Mouse (Mus musculus) heart, postnatal 0 days (tissue): ENCODE measurements around the gene Hes2. TPM values are rescaled to one million over a fixed set of nuclear protein-coding genes. Genes with fewer than 3 reads are reported as not detected.
A peak's percentile ranks its signal among the peaks of the same experiment; 100 is the strongest.

Source experiments
- ATAC-seq: fragments of 200-750 bp; cut with Nextera tagmentation; 2 replicates; pipeline ENCODE4 v1.8.0; 2017; ENCODE audit warnings: low read depth, moderate number of reproducible peaks, moderate library complexity; ENCODE audit not compliant: insufficient read depth
- DNase-seq: peaks from one replicate; pipeline ENCODE4 v3.0.0-alpha.2; 2016; ENCODE audit warnings: low spot score
- H3K27ac ChIP-seq: fragments of 300-500 bp; sonication (generic); 2 replicates; pipeline ENCODE4 v1.5.1; 2014; ENCODE audit warnings: low read depth, mild to moderate bottlenecking
- H3K27me3 ChIP-seq: fragments of 300-500 bp; sonication (generic); 2 replicates; pipeline ENCODE4 v1.6.1; 2014; ENCODE audit warnings: low read length, mixed read lengths; ENCODE audit not compliant: control insufficient read depth, insufficient read depth
- H3K36me3 ChIP-seq: fragments of 300-500 bp; sonication (generic); replicated peaks from 2 replicates; pipeline ENCODE4 v1.6.1; 2014; ENCODE audit warnings: low read length, mixed read lengths; ENCODE audit not compliant: control insufficient read depth, insufficient read depth
- H3K4me1 ChIP-seq: fragments of 300-500 bp; sonication (generic); 2 replicates; pipeline ENCODE4 v1.6.1; 2014; ENCODE audit warnings: antibody characterized with exemption; ENCODE audit not compliant: control insufficient read depth, insufficient read depth
- H3K4me2 ChIP-seq: fragments of 300-500 bp; sonication (generic); 2 replicates; pipeline ENCODE4 v1.6.1; 2014; ENCODE audit warnings: low read depth, mild to moderate bottlenecking, low read length, moderate library complexity
- H3K4me3 ChIP-seq: fragments of 300-500 bp; sonication (generic); 2 replicates; pipeline ENCODE4 v1.5.1; 2014; ENCODE audit warnings: low read depth, low read length
- H3K9ac ChIP-seq: fragments of 300-500 bp; sonication (generic); replicated peaks from 2 replicates; pipeline ENCODE4 v1.6.1; 2014; ENCODE audit warnings: low read depth, low read length, mixed read lengths
- H3K9me3 ChIP-seq: fragments of 300-500 bp; sonication (generic); replicated peaks from 2 replicates; pipeline ENCODE4 v1.6.1; 2016; ENCODE audit warnings: low read length; ENCODE audit not compliant: control insufficient read depth
- CTCF ChIP-seq: IDR thresholded peaks from 2 replicates; pipeline ENCODE4 v1.5.1; 2016; ENCODE audit warnings: antibody characterized with exemption, control low read depth, low read depth
- EP300 ChIP-seq: IDR thresholded peaks from 2 replicates; pipeline ENCODE4 v1.6.1; 2016; ENCODE audit warnings: antibody characterized with exemption, low read depth
- WGBS: fragments of 180-500 bp; shearing (Covaris S2); extraction: QIAGEN DNeasy Blood & Tissue Kit; methylation state at CpG from one replicate; pipeline ENCODE4 v1.1.7; 2014; 5-methylcytosine and 5-hydroxymethylcytosine counted together
- polyA plus RNA-seq: library from polyadenylated mRNA; unstranded; fragments of >200 nt; fragmentation: Nextera tagmentation; extraction: Ambion mirVana; gene quantifications from 2 replicates; pipeline ENCODE4 v1.2.1, GENCODE M21; 2015
- total RNA-seq: library from RNA; depleted of rRNA; stranded (reverse); fragments of >200 nt; gene quantifications from 2 replicates; pipeline ENCODE4 v1.2.3, GENCODE M21; 2014; ENCODE audit warnings: low replicate concordance

Gene Hes2
- total and polyA plus RNA-seq, 2 experiments from 2014 or later = not detected

DNA sequence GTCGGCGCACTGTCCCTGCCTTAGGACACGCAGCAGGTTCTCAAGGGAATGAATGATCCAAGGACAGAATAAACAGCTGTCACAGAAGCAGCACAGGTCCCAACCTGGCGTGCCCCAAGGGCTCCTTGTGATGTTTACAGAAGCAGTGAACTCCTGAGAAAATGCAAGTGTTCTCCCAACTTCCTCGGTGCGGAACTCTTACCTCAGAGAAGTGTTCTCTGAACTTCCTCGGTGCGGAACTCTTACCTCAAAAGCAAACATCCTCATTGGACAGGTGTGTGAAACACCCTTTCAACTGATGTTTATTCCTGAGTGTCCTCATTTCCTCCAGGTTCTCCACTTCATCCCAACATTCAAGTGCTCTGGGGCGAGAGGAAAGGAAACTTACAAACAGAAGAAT lies 15.3 kb downstream of the Hes2 start:
- DNase-seq = no peak
- Histone ChIP-seq H3K27me3 (no peaks in the 10 kb centered on the region), H3K4me3 (no peak overlapping the region), H3K27ac (no peak overlapping the region), H3K4me1 (peaks cover 12% of the 10 kb centered on the region), H3K9me3 (no peaks in the 10 kb centered on the region), H3K36me3 (no peaks in the 10 kb centered on the region), H3K9ac (no peak overlapping the region), H3K4me2 (no peak overlapping the region)
- TF ChIP-seq CTCF (no peak), EP300 (no peak)
- ATAC-seq = no peak
- WGBS = 84% methylated on average over 9 of the region's 9 CpGs

DNA sequence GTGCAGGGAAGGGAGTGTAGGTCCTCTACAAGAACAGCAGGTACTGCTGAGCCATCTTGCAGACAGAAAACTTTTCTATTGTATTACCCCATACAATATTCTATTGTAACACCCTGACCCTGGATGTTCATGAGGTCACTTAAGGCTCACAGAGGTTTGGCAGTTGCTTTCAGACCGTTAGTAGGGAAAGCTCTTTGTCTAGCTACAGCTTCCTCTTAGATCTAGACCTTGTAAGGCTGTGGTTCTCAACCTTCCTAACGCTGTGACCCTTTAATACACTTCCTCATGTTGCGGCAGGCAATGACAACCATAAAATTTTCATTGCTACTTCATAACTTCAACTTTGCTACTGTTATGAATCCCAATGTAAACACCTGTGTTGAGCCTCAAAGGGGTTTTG lies 18.0 kb downstream of the Hes2 start:
- H3K9ac ChIP-seq = no peak overlapping the region
- peaks cover 14% of the 10 kb centered on the region for H3K4me1 ChIP-seq
- ATAC-seq (no peak), DNase-seq (no peak)
- no peaks in the 10 kb centered on the region for H3K9me3 ChIP-seq
- H3K4me2 ChIP-seq = no peak overlapping the region
- TF ChIP-seq CTCF = no peak
- no peak for TF ChIP-seq EP300
- H3K27ac ChIP-seq = peak overlapping the region; percentile 98
- H3K27me3 ChIP-seq = no peaks in the 10 kb centered on the region
- H3K4me3 ChIP-seq = no peak overlapping the region
- H3K36me3 ChIP-seq = no peaks in the 10 kb centered on the region
- WGBS = 86% methylated on average over 3 of the region's 3 CpGs

DNA sequence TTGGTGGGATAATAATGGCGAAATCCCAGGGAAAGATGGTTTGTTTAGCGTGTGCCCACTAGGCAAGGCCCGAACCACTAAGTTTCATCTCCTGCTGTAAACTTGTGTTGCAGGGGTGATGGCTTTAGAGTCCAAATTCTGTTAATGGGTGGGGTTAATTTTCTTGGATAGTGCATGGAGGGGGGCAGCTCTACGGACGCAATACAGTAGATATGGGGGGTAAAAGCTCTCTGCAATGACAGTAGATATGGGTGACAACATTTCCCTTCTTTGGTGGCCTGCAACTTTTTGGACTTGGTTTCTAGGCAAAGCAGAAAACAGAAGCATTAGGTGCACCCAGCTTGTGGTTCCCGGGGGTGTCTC lies 18.5 kb downstream of the Hes2 start:
- Histone ChIP-seq H3K9me3 (no peaks in the 10 kb centered on the region), H3K27me3 (no peaks in the 10 kb centered on the region), H3K4me2 (peak overlapping the region; percentile 99), H3K27ac (peak overlapping the region; percentile 98), H3K4me3 (peak overlapping the region; percentile 77), H3K4me1 (peaks cover 14% of the 10 kb centered on the region), H3K9ac (peak overlapping the region; percentile 76), H3K36me3 (no peaks in the 10 kb centered on the region)
- no peak for ATAC-seq
- WGBS = 65% methylated on average over 6 of the region's 6 CpGs
- no peak for DNase-seq
- TF ChIP-seq CTCF (no peak), EP300 (no peak)

DNA sequence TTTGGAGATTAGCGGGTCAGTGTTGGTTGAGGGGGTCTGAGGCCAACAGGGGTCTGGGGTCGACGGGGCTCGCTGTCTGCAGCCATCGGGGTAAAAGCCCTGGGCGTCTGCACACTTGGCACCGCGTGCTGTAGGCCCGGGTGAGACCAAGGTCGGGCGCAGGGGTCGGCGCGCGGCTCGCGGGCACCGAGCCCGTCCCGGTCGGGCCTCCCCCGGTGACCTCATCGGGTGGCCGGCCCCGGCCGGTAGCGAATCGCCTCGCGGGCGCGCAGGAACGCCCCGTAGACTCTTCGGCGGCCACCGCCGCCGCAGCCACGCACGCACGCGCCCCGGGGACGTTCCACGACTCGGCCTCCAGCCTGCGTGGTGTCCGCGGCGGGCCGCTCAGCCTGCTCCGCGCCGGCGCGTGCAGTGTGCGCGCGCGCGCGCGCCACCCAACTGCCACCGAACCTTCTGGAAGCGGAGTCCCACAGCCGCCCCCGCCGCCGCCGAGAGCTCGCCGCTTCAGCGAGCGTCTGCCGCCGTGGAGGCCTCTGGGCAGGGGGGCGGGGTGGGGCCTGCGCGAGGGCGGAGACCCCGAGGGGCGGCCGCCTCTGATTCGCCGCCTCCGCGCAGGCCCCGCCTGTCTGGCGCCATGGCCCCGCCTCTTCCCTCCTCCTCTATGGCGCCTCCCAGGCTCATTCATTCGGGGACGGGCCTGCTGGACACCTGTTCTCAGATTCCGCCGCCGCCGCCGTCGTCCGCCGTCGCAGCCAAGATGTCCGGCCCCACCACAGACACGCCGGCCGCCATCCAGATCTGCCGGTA lies 19.1 kb downstream of the Hes2 start, which contains the start of gene Acot7:
Gene Acot7, plus strand, starts transcription at position 598 of the 807 bp plus-strand sequence.
- peak; percentile 97 for ATAC-seq

DNA sequence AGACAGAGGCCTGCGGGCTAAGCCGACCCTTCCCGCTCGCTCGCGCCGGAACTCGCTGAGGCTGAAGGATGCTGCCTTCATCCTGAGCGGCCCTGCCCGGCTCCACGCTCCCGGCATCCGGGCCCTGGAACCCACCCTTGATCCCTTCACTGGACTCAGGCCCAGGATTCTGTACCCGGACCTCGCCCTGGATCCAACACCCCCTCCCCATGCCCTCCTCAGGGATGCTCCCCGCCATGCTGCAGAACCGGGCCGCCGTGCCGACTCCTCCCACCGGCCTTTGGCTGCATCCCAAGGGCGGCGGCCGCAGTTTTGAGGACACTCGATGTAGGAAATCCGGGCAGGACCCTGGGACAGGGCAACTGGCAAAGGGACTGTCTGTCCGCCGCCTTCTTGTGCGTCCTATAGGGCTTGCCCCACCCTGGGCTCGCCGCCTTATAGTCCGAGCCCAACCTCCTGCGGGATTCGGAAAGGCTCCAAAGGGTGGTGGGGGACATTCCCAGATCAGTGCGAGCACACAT lies 19.7 kb downstream of the Hes2 start:
- no peak for DNase-seq
- Histone ChIP-seq H3K27ac (peak overlapping the region; percentile 98; the same call in 1 of the 2 replicates), H3K9me3 (no peaks in the 10 kb centered on the region), H3K4me2 (peak overlapping the region; percentile 99), H3K27me3 (no peaks in the 10 kb centered on the region), H3K4me1 (peaks cover 14% of the 10 kb centered on the region), H3K4me3 (peak overlapping the region; percentile 77), H3K9ac (peak overlapping the region; percentile 76), H3K36me3 (no peaks in the 10 kb centered on the region)
- 0% methylated on average over 35 of the region's 35 CpGs for WGBS
- ATAC-seq = peak; percentile 8
- TF ChIP-seq CTCF (no peak), EP300 (no peak)

More for the DNA sequence above, 19.1 kb downstream of the Hes2 start, which contains the start of gene Acot7:
- Histone ChIP-seq H3K9me3 (no peaks in the 10 kb centered on the region), H3K4me3 (peak within 1 kb of the TSS; percentile 77), H3K4me2 (peak within 1 kb of the TSS; percentile 99), H3K27ac (peak within 1 kb of the TSS; percentile 98), H3K36me3 (no peaks in the 10 kb centered on the region), H3K9ac (peak within 1 kb of the TSS; percentile 76), H3K4me1 (peaks cover 14% of the 10 kb centered on the region), H3K27me3 (no peaks in the 10 kb centered on the region)
- DNase-seq = peak; percentile 94
- under 1% methylated on average over 74 of the region's 108 CpGs for WGBS
- TF ChIP-seq CTCF (no peak), EP300 (no peak)
